Mouse (Mus musculus) telencephalon, adult 2 months (tissue): ENCODE measurements around the gene P2rx4.

ENCODE experiments used
- DNase-seq: peaks from one replicate; pipeline ENCODE4 v3.0.0-alpha.2; 2011; ENCODE audit warnings: low read depth, low spot score

Gene P2rx4

GRCm38 (mm10) chr5:122756680-122757079 lies 49.3 kb downstream of the P2rx4 start:
- DNase-seq, result no peak

GRCm38 (mm10) chr5:122763271-122764031 lies 56.1 kb downstream of the P2rx4 start:
- DNase-seq, result no peak

GRCm38 (mm10) chr5:122764032-122764464 lies 56.7 kb downstream of the P2rx4 start:
- DNase-seq, result no peak

GRCm38 (mm10) chr5:122767283-122767682 lies 59.9 kb downstream of the P2rx4 start:
- no peak for DNase-seq

- DNase-seq, result no peak
These were observed 61.8 kb downstream of the P2rx4 start for GRCm38 (mm10) chr5:122769101-122769568.

- no peak for DNase-seq
These were observed 63.0 kb downstream of the P2rx4 start for GRCm38 (mm10) chr5:122770304-122770703.

- DNase-seq, result no peak
These were observed 63.5 kb downstream of the P2rx4 start for GRCm38 (mm10) chr5:122770806-122771261.

GRCm38 (mm10) chr5:122771428-122771827 lies 64.1 kb downstream of the P2rx4 start:
- DNase-seq, result no peak

GRCm38 (mm10) chr5:122773756-122774155 lies 66.4 kb downstream of the P2rx4 start:
- DNase-seq, result no peak

GRCm38 (mm10) chr5:122774743-122775611 lies 67.6 kb downstream of the P2rx4 start:
- peak; percentile 89 for DNase-seq

GRCm38 (mm10) chr5:122775646-122776286 lies 68.4 kb downstream of the P2rx4 start:
- DNase-seq, result no peak

GRCm38 (mm10) chr5:122777322-122777721 lies 70.0 kb downstream of the P2rx4 start:
- peak; percentile 79 for DNase-seq

GRCm38 (mm10) chr5:122778231-122779226 lies 71.2 kb downstream of the P2rx4 start:
- no peak for DNase-seq
